Mouse (Mus musculus) Patski (cell line): ENCODE results near the gene Rgs1. TPM values are rescaled to one million over a fixed set of nuclear protein-coding genes. Genes with fewer than 3 reads are reported as not detected.

Experiments
- ATAC-seq: fragments of 100-300 bp; one replicate; pipeline ENCODE4 v1.8.0; 2021
- CTCF ChIA-PET: fragments of 350-600 bp; sonication (Branson Sonifier 250); formaldehyde crosslinking; loops from one replicate; lab custom pipeline; 2022; ENCODE audit warnings: inconsistent platforms; lab: Charles Lee
- POLR2A ChIA-PET: fragments of 350-600 bp; sonication (Branson Sonifier 250); formaldehyde crosslinking; loops from one replicate; lab custom pipeline; 2022; ENCODE audit warnings: antibody characterized with exemption, inconsistent platforms; lab: Charles Lee
- DNase-seq: peaks from one replicate; pipeline ENCODE4 v3.0.0-alpha.2; 2011; ENCODE audit warnings: low read depth, low spot score
- H3K27me3 ChIP-seq: fragments of 371-371 bp; one replicate; pipeline ENCODE4 v1.5.1; 2021
- CTCF ChIP-seq: fragments of 100-300 bp; IDR thresholded peaks from one replicate; pipeline ENCODE4 v1.5.1; 2021
- in situ Hi-C: fragments of 300-500 bp; cut with MboI; formaldehyde crosslinking; loops from 3 replicates; pipeline ENCODE4 v1.11.1; 2018; ENCODE audit warnings: low pct_unique_long_range_greater_than_20kb, mixed read lengths
- polyA plus RNA-seq: library from polyadenylated mRNA; unstranded; gene quantifications from one replicate; pipeline ENCODE4 v1.2.3, GENCODE M21; 2021

Gene Rgs1
- polyA plus RNA-seq, 1 experiment from 2014 or later, result not detected

DNA sequence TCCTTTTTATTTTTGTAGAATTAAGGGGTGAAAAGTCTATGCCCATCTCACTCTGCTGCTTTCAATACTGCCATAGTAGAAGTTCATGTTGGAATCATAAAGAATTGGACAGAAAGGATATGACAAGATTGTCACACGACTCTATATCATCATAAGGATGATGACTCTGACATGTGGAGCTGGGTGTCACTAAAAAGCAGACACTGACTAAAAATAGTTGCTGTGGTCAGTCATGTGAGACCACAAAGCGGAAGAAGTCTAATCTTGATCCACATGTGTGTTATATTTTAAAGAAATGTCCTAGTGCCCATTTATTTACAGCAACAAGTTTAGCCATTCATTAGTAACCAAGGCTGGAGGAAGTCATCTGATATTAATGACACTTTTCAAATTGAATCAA is 48.5 kb downstream of the Rgs1 start:
- no peak for DNase-seq
- in situ Hi-C loops, result loop anchor here (10.0 kb wide), 2 partner anchors 174 to 396 kb away; no protein-coding TSS in a partner anchor
- peaks cover 3% of the 10 kb centered on the region for H3K27me3 ChIP-seq
- ATAC-seq, result no peak
- ChIA-PET CTCF (interaction anchor here (1.4 to 1.7 kb wide), 3 partner anchors 9 to 153 kb away, joined by 3 to 4 read pairs (median 4); no protein-coding TSS in a partner anchor), POLR2A (no interaction called here)
- no peak for TF ChIP-seq CTCF

DNA sequence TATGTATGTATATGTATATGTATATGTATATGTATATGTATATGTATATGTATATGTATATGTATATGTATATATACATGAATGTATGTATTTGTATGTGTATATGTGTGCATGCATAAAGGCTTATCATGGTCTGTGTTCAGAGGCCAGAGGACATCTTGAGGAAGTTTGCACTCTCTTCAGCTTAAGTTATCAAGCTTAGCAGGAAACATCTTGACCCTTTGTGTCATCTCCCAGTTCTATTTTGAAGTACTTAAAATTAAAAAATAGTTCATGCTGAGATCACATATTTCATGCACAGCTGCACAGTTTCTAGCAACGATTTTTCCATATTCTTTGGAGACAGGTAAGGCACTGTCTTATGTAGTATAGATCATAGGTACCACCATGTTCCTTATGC is 49.5 kb downstream of the Rgs1 start:
- TF ChIP-seq CTCF, result no peak
- no peak for ATAC-seq
- POLR2A ChIA-PET, result no interaction called here
- H3K27me3 ChIP-seq, result peaks cover 3% of the 10 kb centered on the region
- in situ Hi-C loops, result no loop called here
- DNase-seq, result no peak
- CTCF ChIA-PET, result interaction anchor here (1.0 to 3.0 kb wide), 6 partner anchors 9 to 178 kb away, joined by 3 to 14 read pairs (median 4); no protein-coding TSS in a partner anchor

DNA sequence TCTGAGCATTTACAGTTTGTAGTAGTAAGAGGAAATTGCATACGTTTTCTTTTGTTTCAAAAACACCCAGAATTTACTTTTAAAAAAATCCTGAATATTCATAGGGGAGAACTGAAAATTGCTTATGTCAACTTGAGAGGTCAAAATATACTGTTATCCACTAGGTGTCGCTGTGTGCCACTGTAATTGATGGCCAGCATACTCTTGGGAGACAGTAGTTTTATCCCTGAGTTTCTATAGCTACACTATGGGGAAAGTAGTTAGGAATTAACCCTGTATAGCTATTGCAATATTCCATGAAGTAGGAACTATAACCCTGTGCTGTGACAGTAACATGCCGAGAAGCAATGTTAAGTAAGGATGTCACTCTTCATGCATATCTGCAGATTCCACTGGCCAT is 51.4 kb downstream of the Rgs1 start:
- ChIA-PET POLR2A (no interaction called here), CTCF (interaction anchor here (0.8 to 3.0 kb wide), 16 partner anchors 11 to 394 kb away, joined by 3 to 22 read pairs (median 5); no protein-coding TSS in a partner anchor)
- DNase-seq, result no peak
- TF ChIP-seq CTCF, result peak; percentile 61
- no peaks in the 10 kb centered on the region for H3K27me3 ChIP-seq
- in situ Hi-C loops, result no loop called here
- ATAC-seq, result peak; percentile 79

Other genes with a start within 250 kb of the Rgs1 start
- gene Rgs2, start 245.1 kb downstream of the Rgs1 start, polyA plus RNA-seq, result 52.2 TPM
- not detected for gene Rgs13, start 71.9 kb downstream of the Rgs1 start, polyA plus RNA-seq